18 mouse cellular contexts compared by ENCODE assay signal in genomic region chr2:125361661-125362060, GRCm38 (mm10).
A peak's percentile ranks its signal among the peaks of the same experiment; 100 is the strongest.
DNase-seq lines count a peak whose midpoint lies in the region; TF ChIP-seq lines count a peak whose summit lies in the region.
"Had no signal": no experiment of that assay in that cellular context is flagged by ENCODE, and none has a peak within 500 bp of the region (broad histone marks: within the 10 kb centered on the region; RNA-seq: fewer than 3 reads in every experiment).

No protein-coding gene starts in this region.

- H3K27ac ChIP-seq in embryonic fibroblast, embryonic 13.5 days (ENCODE audit: insufficient read depth, low read length), result peak overlapping the region; percentile 54
- H3K27ac ChIP-seq: forebrain, embryonic 10.5 days; hindbrain, embryonic 14.5 days; layer of hippocampus, adult 2 months; limb, embryonic 12.5 days; liver, embryonic 15.5 days; neural tube, embryonic 12.5 days had no signal

- intact Hi-C loops in heart, postnatal 14 days (cut with DNase I), result no loop called here
- intact Hi-C loops in left cerebral cortex, postnatal 4 days (cut with DNase I), result no loop called here

- H3K79me2 ChIP-seq in myocyte (ENCODE audit: control insufficient read depth, insufficient read depth), result no peaks in the 10 kb centered on the region

- H3K27me3 ChIP-seq in myocyte (ENCODE audit: control insufficient read depth, insufficient read depth, insufficient read length), result no peaks in the 10 kb centered on the region
- H3K27me3 ChIP-seq: limb, embryonic 12.5 days; liver, embryonic 15.5 days; neural tube, embryonic 12.5 days had no signal

- DNase-seq in heart, adult 8-10 months (ENCODE audit: low spot score), result peak; percentile 11
- no peak for DNase-seq in heart, postnatal 14 days
- peak; percentile 74 for DNase-seq in adrenal gland, adult 2 months
- no peak for DNase-seq in right cerebral cortex, adult 2 months (ENCODE audit: low spot score in 2 of 2)
- no peak for DNase-seq in left cerebral cortex, postnatal 4 days
- DNase-seq in heart, postnatal 4 days, result no peak
- DNase-seq: cerebellum, postnatal 10 days; right cerebral cortex, postnatal 25 days; thymus, postnatal 14 days had no signal

- H3K4me2 ChIP-seq in myocyte (ENCODE audit: low read depth), result no peak overlapping the region
- H3K4me2 ChIP-seq: hindbrain, embryonic 14.5 days; limb, embryonic 12.5 days; liver, embryonic 15.5 days; neural tube, embryonic 12.5 days had no signal

- no peak for TF ChIP-seq CTCF in embryonic fibroblast, embryonic 13.5 days (IDR thresholded peaks at IDR 0.05; ENCODE audit: borderline replicate concordance, insufficient read depth, low read length)

- no peak for TF ChIP-seq POLR2A in embryonic fibroblast, embryonic 13.5 days (IDR thresholded peaks at IDR 0.05; ENCODE audit: low read depth, low read length)
- TF ChIP-seq POLR2A in myocyte (IDR thresholded peaks at IDR 0.05; ENCODE audit: insufficient read length, low read depth), result no peak

- no peak overlapping the region for H3K4me3 ChIP-seq in embryonic fibroblast, embryonic 13.5 days (ENCODE audit: insufficient read depth, low read length)
- H3K4me3 ChIP-seq in myocyte, result no peak overlapping the region
- H3K4me3 ChIP-seq: forebrain, embryonic 10.5 days; layer of hippocampus, adult 2 months; limb, embryonic 12.5 days; liver, embryonic 15.5 days; neural tube, embryonic 12.5 days had no signal

- H3K36me3 ChIP-seq in myocyte (ENCODE audit: control insufficient read depth, insufficient read depth), result peaks cover 61% of the 10 kb centered on the region
- H3K36me3 ChIP-seq: G1E; liver, embryonic 15.5 days had no signal

- peaks cover 3% of the 10 kb centered on the region; the same call in 1 of the 2 replicates for H3K4me1 ChIP-seq in embryonic fibroblast, embryonic 13.5 days (ENCODE audit: control insufficient read depth, insufficient read depth, low read length)
- H3K4me1 ChIP-seq: forebrain, embryonic 10.5 days; limb, embryonic 12.5 days; liver, embryonic 15.5 days; neural tube, embryonic 12.5 days had no signal

- H3ac ChIP-seq in myocyte (ENCODE audit: control insufficient read depth, insufficient read length), result no peak overlapping the region

TF ChIP-seq in myocyte, 11 proteins besides CTCF, POLR2A, EP300 and RAD21:
- TF ChIP-seq POLR2AphosphoS2 (IDR thresholded peaks at IDR 0.05; ENCODE audit: insufficient read length, low read depth) (no peak), MYOG (IDR thresholded peaks at IDR 0.05; ENCODE audit: control insufficient read depth in 1 of 3, insufficient read depth in 1 of 3, insufficient read length in 2 of 3, low read depth in 2 of 3) (no peak), REST (IDR thresholded peaks at IDR 0.05; ENCODE audit: insufficient read depth, insufficient read length) (no peak), CEBPB (IDR thresholded peaks at IDR 0.05; ENCODE audit: insufficient read depth, poor library complexity, severe bottlenecking) (0 out of 2 replicates have a peak, but pooled peaks have one; percentile 38), USF1 (IDR thresholded peaks at IDR 0.05; ENCODE audit: low read depth) (no peak), SRF (IDR thresholded peaks at IDR 0.05; ENCODE audit: control insufficient read depth, insufficient read length, low read depth) (no peak)

Comparison
In these comparisons a context has a peak if more than half of its experiments do, and no peak if none do; other contexts are left out.
1. DNase-seq: peak in heart, adult 8-10 months (single experiment) and adrenal gland, adult 2 months (single experiment); none in heart, postnatal 14 days (0 of 2), right cerebral cortex, adult 2 months (0 of 2), left cerebral cortex, postnatal 4 days (single experiment) and heart, postnatal 4 days (single experiment).